In genomic region chr16:25673861-25674440, GRCm38 (mm10) we compare ENCODE assay signal across 19 mouse cellular contexts. TPM values are rescaled to one million over a fixed set of nuclear protein-coding genes. Genes with fewer than 3 reads are reported as not detected.
DNase-seq lines count a peak whose midpoint lies in the region; ATAC-seq and TF ChIP-seq lines count a peak whose summit lies in the region.
"Had no signal": no experiment of that assay in that cellular context is flagged by ENCODE, and none has a peak within 500 bp of the region (broad histone marks: within the 10 kb centered on the region; RNA-seq: fewer than 3 reads in every experiment).

No protein-coding gene starts in this region.

- 69% methylated on average over 5 of the region's 5 CpGs for WGBS in heart, embryonic 10.5 days
- WGBS in lung, embryonic 14.5 days = 32% methylated on average over 5 of the region's 5 CpGs
- WGBS in cerebellum, adult 2 months = 57% methylated on average over 5 of the region's 5 CpGs

- no peak for TF ChIP-seq CTCF in lung, embryonic 14.5 days (IDR thresholded peaks at IDR 0.05; ENCODE audit: low read depth)
- TF ChIP-seq CTCF in cerebellum, adult 2 months (IDR thresholded peaks at IDR 0.05; ENCODE audit: borderline replicate concordance, insufficient read depth, low read depth, low read length) = no peak

- peak; percentile 63 for ATAC-seq in lung, embryonic 14.5 days (ENCODE audit: insufficient read depth)
- ATAC-seq: CD4-positive, CD25-positive, alpha-beta regulatory T cell, adult 4 months; hindbrain, embryonic 16.5 days; liver, embryonic 12.5 days; midbrain, embryonic 13.5 days had no signal

- peak; percentile 3 to 12 for DNase-seq in heart, postnatal 10 days
- no peak for DNase-seq in heart, embryonic 10.5 days (ENCODE audit: low spot score)
- DNase-seq in 3T3-L1 (ENCODE audit: low read depth, low spot score) = peak; percentile 18
- peak; percentile 3 for DNase-seq in Muller cell, postnatal 12 days (ENCODE audit: inconsistent ontology term)
- DNase-seq in lung, embryonic 14.5 days = peak; percentile 78
- DNase-seq in adrenal gland, postnatal 4 days (ENCODE audit: low spot score in 2 of 2) = no peak
- no peak for DNase-seq in adrenal gland, adult 8-10 months
- no peak for DNase-seq in cerebellum, adult 2 months
- DNase-seq: adrenal gland, adult 2 months; cerebellum, adult 8-10 months; kidney, adult 11 months; kidney, postnatal 14 days; thymus, postnatal 4 days had no signal

- no peaks in the 10 kb centered on the region for H3K27me3 ChIP-seq in heart, embryonic 10.5 days (ENCODE audit: insufficient read depth, poor library complexity, severe bottlenecking)
- no peaks in the 10 kb centered on the region for H3K27me3 ChIP-seq in lung, embryonic 14.5 days (ENCODE audit: insufficient read depth, low read length)
- H3K27me3 ChIP-seq in cerebellum, adult 2 months (ENCODE audit: control insufficient read depth, insufficient read depth, low read length) = no peaks in the 10 kb centered on the region
- H3K27me3 ChIP-seq: embryonic facial prominence, embryonic 13.5 days; liver, embryonic 12.5 days; midbrain, embryonic 13.5 days had no signal

- H3K9me3 ChIP-seq in heart, embryonic 10.5 days = no peaks in the 10 kb centered on the region
- H3K9me3 ChIP-seq in lung, embryonic 14.5 days (ENCODE audit: low read depth, low read length) = no peaks in the 10 kb centered on the region
- H3K9me3 ChIP-seq: embryonic facial prominence, embryonic 13.5 days; G1E; liver, embryonic 12.5 days; midbrain, embryonic 13.5 days had no signal

- H3K4me3 ChIP-seq in heart, embryonic 10.5 days = no peak overlapping the region
- no peak overlapping the region for H3K4me3 ChIP-seq in lung, embryonic 14.5 days (ENCODE audit: low read depth, low read length)
- no peak overlapping the region for H3K4me3 ChIP-seq in cerebellum, adult 2 months (replicated peaks; ENCODE audit: insufficient read depth, low read depth, low read length)
- H3K4me3 ChIP-seq: embryonic facial prominence, embryonic 13.5 days; liver, embryonic 12.5 days; midbrain, embryonic 13.5 days had no signal

- no peaks in the 10 kb centered on the region for H3K36me3 ChIP-seq in heart, embryonic 10.5 days
- H3K36me3 ChIP-seq in lung, embryonic 14.5 days (ENCODE audit: insufficient read depth) = no peaks in the 10 kb centered on the region
- H3K36me3 ChIP-seq: embryonic facial prominence, embryonic 13.5 days; G1E; liver, embryonic 12.5 days; midbrain, embryonic 13.5 days had no signal

- no peak overlapping the region for H3K9ac ChIP-seq in lung, embryonic 14.5 days
- H3K9ac ChIP-seq: embryonic facial prominence, embryonic 13.5 days; liver, embryonic 12.5 days; midbrain, embryonic 13.5 days had no signal

- TF ChIP-seq POLR2A in cerebellum, adult 2 months (IDR thresholded peaks at IDR 0.05; ENCODE audit: borderline replicate concordance, insufficient read depth, low read length) = no peak

- no peak overlapping the region for H3K27ac ChIP-seq in heart, embryonic 10.5 days
- H3K27ac ChIP-seq in lung, embryonic 14.5 days (ENCODE audit: low read depth) = no peak overlapping the region
- no peak overlapping the region for H3K27ac ChIP-seq in cerebellum, adult 2 months (ENCODE audit: insufficient read depth, low read length)
- H3K27ac ChIP-seq: embryonic facial prominence, embryonic 13.5 days; liver, embryonic 12.5 days; midbrain, embryonic 13.5 days had no signal

- intact Hi-C loops in heart, postnatal 10 days (cut with DNase I) = no loop called here

- H3K4me2 ChIP-seq in lung, embryonic 14.5 days = no peak overlapping the region
- H3K4me2 ChIP-seq: embryonic facial prominence, embryonic 13.5 days; liver, embryonic 12.5 days; midbrain, embryonic 13.5 days had no signal

- H3K4me1 ChIP-seq in heart, embryonic 10.5 days = no peaks in the 10 kb centered on the region
- H3K4me1 ChIP-seq in lung, embryonic 14.5 days (ENCODE audit: insufficient read depth) = 0 out of 2 replicates have a peak, but pooled peaks cover 3% of the 10 kb centered on the region
- H3K4me1 ChIP-seq in cerebellum, adult 2 months (ENCODE audit: control insufficient read depth, insufficient read depth, low read length) = no peaks in the 10 kb centered on the region
- H3K4me1 ChIP-seq: embryonic facial prominence, embryonic 13.5 days; liver, embryonic 12.5 days; midbrain, embryonic 13.5 days had no signal

RNA-seq across cellular contexts. Expression of gene Trp63, which starts 9.6 kb away (rescaled TPM):
- 1 to 10 TPM; 1.0 to 1.1 TPM for total RNA-seq in heart, postnatal 10 days (2021)
- polyA plus RNA-seq in heart, embryonic 10.5 days (2016; fragmentation: Nextera tagmentation; extraction: Ambion mirVana) = 1.7 and 5.7 TPM in 2 replicates
- 0.96 and 1.3 TPM in 2 replicates for polyA plus RNA-seq in lung, embryonic 14.5 days (2014; fragmentation: Nextera tagmentation; extraction: Ambion mirVana)
- total RNA-seq in adrenal gland, postnatal 4 days (2021) = under 1 TPM; 0.36 to 0.71 TPM
- under 1 TPM in 2 of 4 experiments, not detected in 2; 0.17 to 0.21 TPM for total RNA-seq in adrenal gland, adult 8-10 months (2022)
- 0.82 and 1.2 TPM in 2 replicates for polyA plus RNA-seq in cerebellum, adult 2 months (2012; rRNA removed)
- polyA plus RNA-seq: CD4-positive, CD25-positive, alpha-beta regulatory T cell, adult 4 months; G1E had no signal

Comparison
In these comparisons a context has a peak if more than half of its experiments do, and no peak if none do; other contexts are left out.
1. DNase-seq: peak in heart, postnatal 10 days (2 of 2), 3T3-L1 (single experiment), Muller cell, postnatal 12 days (single experiment) and lung, embryonic 14.5 days (single experiment); none in heart, embryonic 10.5 days (single experiment), adrenal gland, postnatal 4 days (0 of 2), adrenal gland, adult 8-10 months (single experiment) and cerebellum, adult 2 months (0 of 2).